Mouse (Mus musculus) C2C12 (cell line): ENCODE data around the gene Tex45.

Experiments
- CTCF ChIP-seq: IDR thresholded peaks from one replicate; pipeline ENCODE4 v1.5.1; 2011; ENCODE audit not compliant: control insufficient read depth, insufficient read depth, insufficient read length
- MYOD1 ChIP-seq: IDR thresholded peaks from one replicate; pipeline ENCODE4 v1.6.1; 2011; ENCODE audit warnings: low read depth; ENCODE audit not compliant: control insufficient read depth, insufficient read length

- no peak for TF ChIP-seq CTCF
- no peak for TF ChIP-seq MYOD1
These were observed 44.6 kb downstream of the Tex45 start, which contains the start of gene Pnpla6 for GRCm38 (mm10) chr8:3515260-3515671.
